Mouse (Mus musculus) CH12.LX (cell line): Measurements from ENCODE around the gene Slc25a17. TPM values are rescaled to one million over a fixed set of nuclear protein-coding genes. Genes with fewer than 3 reads are reported as not detected.

Source experiments
- DNase-seq: peaks from one replicate; pipeline ENCODE4 v3.0.0-alpha.2; 2013; ENCODE audit errors: extremely low read depth
- H3K27ac ChIP-seq: 2 replicates; pipeline ENCODE4 v1.5.1; 2012; ENCODE audit warnings: low read depth, mild to moderate bottlenecking, control low read depth, moderate library complexity; ENCODE audit not compliant: insufficient read depth
- H3K27me3 ChIP-seq: replicated peaks from 2 replicates; pipeline ENCODE3; 2012; ENCODE audit warnings: inconsistent platforms
- H3K36me3 ChIP-seq, 2 experiments: replicated peaks in 1 of 2; 2 replicates each; pipeline versions ENCODE3 to v1.6.1; 2012; ENCODE audit warnings: inconsistent platforms in 1 of 2, low read length in 1 of 2, mild to moderate bottlenecking in 1 of 2, mixed read lengths in 1 of 2, moderate library complexity in 1 of 2; ENCODE audit not compliant: control insufficient read depth in 1 of 2, insufficient read depth in 1 of 2
- H3K4me1 ChIP-seq, 2 experiments: 2 replicates each; pipeline ENCODE4 v1.6.1; 2012; ENCODE audit warnings: inconsistent platforms in 1 of 2, moderate library complexity in 1 of 2; ENCODE audit not compliant: insufficient read depth in 2 of 2, control insufficient read depth in 1 of 2
- H3K4me2 ChIP-seq: 2 replicates; pipeline ENCODE4 v1.6.1; 2012; ENCODE audit warnings: low read depth, mild to moderate bottlenecking, control low read depth; ENCODE audit not compliant: poor library complexity, insufficient read depth, severe bottlenecking
- H3K4me3 ChIP-seq, 3 experiments: fragments of 150-350 bp in 1 of 3; sonication (generic) in 1 of 3; replicated peaks in 1 of 3; 2 replicates each; pipeline versions ENCODE3 to v1.5.1; 2011 to 2012; ENCODE audit warnings: low read depth in 2 of 3, low read length in 2 of 3, mild to moderate bottlenecking in 2 of 3, moderate library complexity in 2 of 3, control low read depth in 1 of 3, improper control_type of control experiment in 1 of 3, inconsistent platforms in 1 of 3, mixed read lengths in 1 of 3; ENCODE audit not compliant: poor library complexity in 1 of 3
- H3K79me2 ChIP-seq: replicated peaks from 2 replicates; pipeline ENCODE4 v1.6.1; 2012; ENCODE audit warnings: mild to moderate bottlenecking, moderate library complexity; ENCODE audit not compliant: control insufficient read depth, poor library complexity, insufficient read depth, severe bottlenecking; ENCODE audit errors: extremely low read depth
- H3K9ac ChIP-seq: 2 replicates; pipeline ENCODE4 v1.6.1; 2012; ENCODE audit warnings: low read depth, mild to moderate bottlenecking, control low read depth, moderate library complexity; ENCODE audit not compliant: insufficient read depth
- H3K9me3 ChIP-seq: replicated peaks from 2 replicates; pipeline ENCODE3; 2012; ENCODE audit warnings: low read length, inconsistent platforms, mixed read lengths
- BHLHE40 ChIP-seq: IDR thresholded peaks from 2 replicates; pipeline ENCODE4 v1.6.1; 2011; ENCODE audit warnings: mild to moderate bottlenecking, low read depth, low read length, improper control_type of control experiment
- CTCF ChIP-seq, 2 experiments: IDR thresholded peaks in 1 of 2; conservative IDR thresholded peaks in 1 of 2; 2 replicates each; pipeline ENCODE4 v1.5.1; 2011 to 2012; ENCODE audit warnings: low read depth in 2 of 2, low read length in 2 of 2, improper control_type of control experiment in 1 of 2, inconsistent platforms in 1 of 2, mild to moderate bottlenecking in 1 of 2, moderate library complexity in 1 of 2
- E2F4 ChIP-seq: IDR thresholded peaks from 2 replicates; pipeline ENCODE4 v1.6.1; 2011; ENCODE audit warnings: low read depth, low read length, improper control_type of control experiment; ENCODE audit not compliant: insufficient replicate concordance
- ELF1 ChIP-seq: IDR thresholded peaks from 2 replicates; pipeline ENCODE4 v1.6.1; 2014; ENCODE audit warnings: low read depth, mild to moderate bottlenecking, inconsistent platforms, low read length, improper control_type of control experiment
- JUN ChIP-seq: IDR thresholded peaks from 2 replicates; pipeline ENCODE4 v1.6.1; 2011; ENCODE audit warnings: low read depth, mild to moderate bottlenecking, low read length, improper control_type of control experiment, moderate library complexity; ENCODE audit not compliant: insufficient read depth
- MAX ChIP-seq: IDR thresholded peaks from 2 replicates; pipeline ENCODE4 v1.6.1; 2011; ENCODE audit warnings: low read length, improper control_type of control experiment
- NELFE ChIP-seq: IDR thresholded peaks from 2 replicates; pipeline ENCODE4 v1.6.1; 2011; ENCODE audit warnings: low read depth, low read length, improper control_type of control experiment
- NRF1 ChIP-seq: IDR thresholded peaks from 2 replicates; pipeline ENCODE4 v1.6.1; 2014; ENCODE audit warnings: low read depth, mild to moderate bottlenecking, inconsistent platforms, low read length, improper control_type of control experiment, moderate library complexity
- POLR2A ChIP-seq: IDR thresholded peaks from 2 replicates; pipeline ENCODE4 v1.6.1; 2011; ENCODE audit warnings: low read depth, mild to moderate bottlenecking, improper control_type of control experiment, low read length
- POLR2AphosphoS2 ChIP-seq: IDR thresholded peaks from 2 replicates; pipeline ENCODE4 v1.6.1; 2011; ENCODE audit warnings: low read depth, low read length, improper control_type of control experiment
- RAD21 ChIP-seq: IDR thresholded peaks from 2 replicates; pipeline ENCODE4 v1.6.1; 2011; ENCODE audit warnings: low read depth, mild to moderate bottlenecking, low read length, improper control_type of control experiment, moderate library complexity
- RCOR1 ChIP-seq: conservative IDR thresholded peaks from 2 replicates; pipeline ENCODE4 v1.6.1; 2012; ENCODE audit warnings: low read depth, mild to moderate bottlenecking, inconsistent platforms, low read length, improper control_type of control experiment
- SIN3A ChIP-seq: IDR thresholded peaks from 2 replicates; pipeline ENCODE4 v1.6.1; 2012; ENCODE audit warnings: low read length, improper control_type of control experiment, inconsistent platforms
- TBP ChIP-seq: conservative IDR thresholded peaks from 2 replicates; pipeline ENCODE4 v1.6.1; 2011; ENCODE audit warnings: low read depth, low read length, improper control_type of control experiment
- TCF12 ChIP-seq: IDR thresholded peaks from 2 replicates; pipeline ENCODE4 v1.6.1; 2014; ENCODE audit warnings: low read depth, mild to moderate bottlenecking, inconsistent platforms, low read length, improper control_type of control experiment
- UBTF ChIP-seq: IDR thresholded peaks from 2 replicates; pipeline ENCODE4 v1.6.1; 2012; ENCODE audit warnings: low read depth, mild to moderate bottlenecking, inconsistent platforms, low read length, improper control_type of control experiment, moderate library complexity
- USF1 ChIP-seq: IDR thresholded peaks from 2 replicates; pipeline ENCODE4 v1.6.1; 2014; ENCODE audit warnings: low read depth, mild to moderate bottlenecking, inconsistent platforms, low read length, improper control_type of control experiment
- ZC3H11A ChIP-seq: IDR thresholded peaks from 2 replicates; pipeline ENCODE4 v1.6.1; 2012; ENCODE audit warnings: low read depth, mild to moderate bottlenecking, inconsistent platforms, low read length, improper control_type of control experiment
- ZNF384 ChIP-seq: IDR thresholded peaks from 2 replicates; pipeline ENCODE4 v1.6.1; 2012; ENCODE audit warnings: low read depth, low read length, improper control_type of control experiment, inconsistent platforms
- dilution Hi-C: fragments of 300-500 bp; cut with MboI; formaldehyde crosslinking; loops from 2 replicates; pipeline ENCODE4 v1.14.3; 2020; ENCODE audit warnings: low sequenced_read_pairs; ENCODE audit not compliant: extremely low pct_unique_long_range_greater_than_20kb, extremely low pct_ligation_motif_present
- in situ Hi-C: fragments of 300-500 bp; cut with MboI; formaldehyde crosslinking; loops from 3 replicates; pipeline ENCODE4 v1.14.3; 2019; ENCODE audit warnings: low sequenced_read_pairs, low pct_ligation_motif_present, low pct_unique_long_range_greater_than_20kb, mixed read lengths
- polyA plus RNA-seq: library from polyadenylated mRNA; unstranded; fragments of >175 nt; gene quantifications from 2 replicates; pipeline ENCODE4 v1.2.1, GENCODE M21; 2012; ENCODE audit warnings: low read depth; ENCODE audit not compliant: insufficient read length
- total RNA-seq, 2 experiments: library from RNA; depleted of rRNA; stranded (reverse); fragments of 300-350 nt in 1 of 2; fragments of >200 nt in 1 of 2; gene quantifications; 2 replicates each; pipeline ENCODE4 v1.2.3; 2012 to 2014

Slc25a17 gene
- total and polyA plus RNA-seq, 3 experiments = 48.0 to 99.4 (median 76.9) TPM

DNA sequence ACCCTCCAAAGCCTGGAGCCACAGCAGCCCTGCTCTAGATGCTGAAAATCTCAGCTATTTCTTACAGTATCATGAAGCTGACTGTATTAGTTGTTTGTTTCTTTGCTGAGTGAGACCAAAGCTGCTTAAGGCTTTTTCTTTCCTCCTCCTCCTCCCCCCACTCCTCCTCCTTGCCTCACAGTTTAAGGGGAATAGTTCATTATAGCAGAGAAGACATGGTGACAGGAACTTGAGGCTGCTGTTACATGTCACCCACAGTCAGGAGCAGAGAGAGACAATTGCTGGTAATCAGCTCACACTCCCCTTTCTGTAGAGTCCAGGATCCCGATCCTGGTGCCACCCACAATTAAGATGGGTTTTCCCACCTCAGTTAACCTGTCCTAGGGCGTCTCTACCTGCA, 87.3 kb downstream of the Slc25a17 start:
- H3K79me2 ChIP-seq = no peaks in the 10 kb centered on the region

DNA sequence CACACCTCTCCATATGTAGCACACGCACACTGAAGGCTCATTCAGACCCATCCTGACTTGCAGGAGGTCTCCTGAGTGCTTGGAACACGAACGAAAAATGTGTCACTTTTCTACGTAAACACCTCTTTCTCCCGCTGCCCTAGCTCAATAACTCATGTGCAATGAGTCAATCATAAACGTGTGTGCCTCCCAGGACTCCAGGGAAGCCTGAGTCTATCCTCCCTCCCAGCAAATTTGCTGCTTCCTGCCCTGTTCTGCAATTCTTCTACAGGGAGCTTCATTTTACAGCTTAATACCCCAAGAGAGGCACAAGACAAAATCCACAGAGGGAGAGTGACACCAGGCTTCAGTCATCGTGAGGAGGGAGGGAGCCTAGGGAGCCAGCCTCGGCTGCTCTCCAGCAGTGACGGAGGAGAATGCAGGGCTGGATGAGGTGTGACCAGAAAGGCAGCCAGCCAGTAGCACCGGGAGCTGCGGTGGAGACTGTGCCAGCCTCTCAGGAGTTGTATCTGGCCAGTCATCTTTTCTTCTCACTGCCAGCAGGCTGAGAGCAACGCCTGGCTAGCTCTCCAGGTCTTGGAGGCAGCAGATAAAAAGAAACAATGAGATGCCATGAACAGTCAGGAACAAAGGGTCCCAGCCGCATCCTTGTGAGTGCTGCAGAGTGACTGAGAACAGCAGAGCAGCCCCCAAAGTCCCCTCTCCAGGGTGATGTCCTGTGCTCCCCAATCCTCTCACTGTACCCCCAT, 88.1 kb downstream of the Slc25a17 start:
- DNase-seq = no peak
- H3K4me2 ChIP-seq = no peak overlapping the region

More for the DNA sequence above, 87.3 kb downstream of the Slc25a17 start:
- Histone ChIP-seq H3K27ac (no peak overlapping the region), H3K9ac (no peak overlapping the region), H3K4me2 (no peak overlapping the region), H3K4me3 (no peak overlapping the region), H3K36me3 (no peaks in the 10 kb centered on the region), H3K4me1 (peaks cover 0 to 5% of the 10 kb centered on the region in 2 experiments; a peak in 2 of 4 replicates), H3K9me3 (peaks cover 2% of the 10 kb centered on the region), H3K27me3 (no peaks in the 10 kb centered on the region)
- DNase-seq = no peak
- TF ChIP-seq TBP = no peak
- TF ChIP-seq BHLHE40 = no peak
- TF ChIP-seq RCOR1 = no peak
- no peak for TF ChIP-seq TCF12
- TF ChIP-seq POLR2AphosphoS2 = no peak
- TF ChIP-seq MAX = no peak
- no peak for TF ChIP-seq ELF1
- no peak for TF ChIP-seq UBTF
- TF ChIP-seq ZC3H11A = no peak
- no peak for TF ChIP-seq SIN3A
- TF ChIP-seq NRF1 = no peak
- no peak for TF ChIP-seq E2F4
- no peak for TF ChIP-seq CTCF (conservative IDR thresholded peaks at IDR 0.05 in 1 of 2, IDR thresholded peaks at IDR 0.05 in 1 of 2; ENCODE audit: low read depth in 2 of 2, low read length in 2 of 2)
- no peak for TF ChIP-seq JUN
- no peak for TF ChIP-seq ZNF384
- in situ Hi-C loops = no loop called here
- dilution Hi-C loops = no loop called here

More for the DNA sequence above, 88.1 kb downstream of the Slc25a17 start:
- no peak overlapping the region for H3K27ac ChIP-seq
- no peak overlapping the region for H3K4me3 ChIP-seq
- TF ChIP-seq TCF12 (no peak), POLR2A (no peak), MAX (no peak), RAD21 (no peak), USF1 (no peak), ZNF384 (no peak), NELFE (no peak)
- H3K4me1 ChIP-seq = peaks cover 0 to 6% of the 10 kb centered on the region in 2 experiments; a peak in 2 of 4 replicates
- dilution Hi-C loops (no loop called here), in situ Hi-C loops (no loop called here)
- no peaks in the 10 kb centered on the region for H3K36me3 ChIP-seq
- peaks cover 4% of the 10 kb centered on the region for H3K9me3 ChIP-seq
- no peaks in the 10 kb centered on the region for H3K79me2 ChIP-seq
- no peaks in the 10 kb centered on the region for H3K27me3 ChIP-seq
- no peak overlapping the region for H3K9ac ChIP-seq

Other genes starting within 250 kb of the Slc25a17 start
- 7.3 and 8.2 TPM in 2 replicates for gene Mrtfa, start 170.1 kb downstream of the Slc25a17 start, total RNA-seq (2012; rRNA removed)
- gene Mrtfa, start 170.1 kb downstream of the Slc25a17 start, total RNA-seq (2014; rRNA removed) = 4.1 and 4.6 TPM in 2 replicates
- gene Mrtfa, start 170.1 kb downstream of the Slc25a17 start, polyA plus RNA-seq = 20.1 and 23.2 TPM in 2 replicates
- gene Mchr1, start 125.3 kb downstream of the Slc25a17 start, total RNA-seq (2012; rRNA removed) = not detected in 2 replicates
- gene Mchr1, start 125.3 kb downstream of the Slc25a17 start, total RNA-seq (2014; rRNA removed) = not detected in 2 replicates
- gene Mchr1, start 125.3 kb downstream of the Slc25a17 start, polyA plus RNA-seq = not detected in 2 replicates
- gene St13, start 39.3 kb upstream of the Slc25a17 start, total RNA-seq (2012; rRNA removed) = 192 and 231 TPM in 2 replicates
- 208 and 231 TPM in 2 replicates for gene St13, start 39.3 kb upstream of the Slc25a17 start, total RNA-seq (2014; rRNA removed)
- gene St13, start 39.3 kb upstream of the Slc25a17 start, polyA plus RNA-seq = 646 and 822 TPM in 2 replicates
- gene Xpnpep3, start 39.3 kb upstream of the Slc25a17 start, total RNA-seq (2012; rRNA removed) = 5.2 and 6.3 TPM in 2 replicates
- 4.3 TPM in 2 replicates for gene Xpnpep3, start 39.3 kb upstream of the Slc25a17 start, total RNA-seq (2014; rRNA removed)
- gene Xpnpep3, start 39.3 kb upstream of the Slc25a17 start, polyA plus RNA-seq = 6.0 TPM in 2 replicates
- gene Dnajb7, start 47.5 kb upstream of the Slc25a17 start, total RNA-seq (2012; rRNA removed) = not detected in 2 replicates
- gene Dnajb7, start 47.5 kb upstream of the Slc25a17 start, total RNA-seq (2014; rRNA removed) = not detected in 2 replicates
- gene Dnajb7, start 47.5 kb upstream of the Slc25a17 start, polyA plus RNA-seq = not detected in 2 replicates
- 238 and 249 TPM in 2 replicates for gene Rbx1, start 105.5 kb upstream of the Slc25a17 start, total RNA-seq (2012; rRNA removed)
- 177 and 178 TPM in 2 replicates for gene Rbx1, start 105.5 kb upstream of the Slc25a17 start, total RNA-seq (2014; rRNA removed)
- gene Rbx1, start 105.5 kb upstream of the Slc25a17 start, polyA plus RNA-seq = 151 and 184 TPM in 2 replicates
- 16.4 and 17.4 TPM in 2 replicates for gene Ep300, start 224.5 kb upstream of the Slc25a17 start, total RNA-seq (2012; rRNA removed)
- gene Ep300, start 224.5 kb upstream of the Slc25a17 start, total RNA-seq (2014; rRNA removed) = 4.7 and 5.9 TPM in 2 replicates
- 23.1 and 33.2 TPM in 2 replicates for gene Ep300, start 224.5 kb upstream of the Slc25a17 start, polyA plus RNA-seq